Mouse (Mus musculus): Measurements from ENCODE around the gene Pxylp1.

DNA sequence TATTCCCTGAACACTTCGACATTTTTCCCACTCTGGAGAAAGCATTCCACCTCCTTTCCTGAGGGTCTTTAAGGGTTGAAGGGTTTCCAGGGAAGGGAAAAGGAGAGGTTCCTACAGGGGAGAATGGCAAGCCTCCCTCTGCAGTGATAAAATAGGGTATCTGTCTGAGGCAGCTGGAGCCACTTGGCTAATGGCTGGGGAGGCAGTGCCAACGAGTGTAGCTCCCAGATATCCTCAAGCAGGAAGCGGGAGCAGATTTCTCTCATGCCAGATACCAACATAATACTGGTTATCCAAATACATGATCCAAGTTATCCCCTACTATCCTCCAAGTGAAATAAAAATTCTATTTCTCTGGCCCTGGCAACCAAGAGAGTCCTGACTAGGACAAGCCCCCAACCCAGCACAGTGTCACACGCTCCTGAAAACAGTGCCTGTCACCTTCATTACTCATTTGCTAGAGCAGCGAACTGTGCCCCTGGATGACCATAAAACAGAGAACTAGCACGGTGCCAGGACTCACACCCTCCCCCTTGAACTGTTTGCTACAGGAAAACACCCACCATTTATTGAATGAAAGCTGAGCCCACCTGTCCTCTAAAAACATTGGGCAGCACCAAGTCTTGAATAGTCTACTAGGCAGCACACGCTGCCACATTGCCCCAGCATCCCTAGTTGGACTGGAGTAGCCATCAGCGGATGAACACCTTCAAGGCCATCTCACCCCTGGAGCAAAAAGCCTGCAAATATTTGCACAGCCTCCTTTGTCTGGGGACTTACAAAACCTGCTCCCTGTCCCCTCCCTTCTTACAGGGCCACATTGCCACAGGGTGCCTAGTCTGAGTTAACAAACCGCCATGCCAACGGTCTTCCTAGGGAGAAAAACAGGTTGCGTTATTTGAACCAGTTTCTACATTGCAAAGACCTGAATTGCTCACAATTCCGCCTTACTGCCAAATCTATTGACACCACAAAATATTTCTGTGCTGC is 833 bp downstream of the Pxylp1 start:
- no peak for TF ChIP-seq CTCF (IDR thresholded peaks at IDR 0.05; ENCODE audit: control insufficient read depth, insufficient read depth, insufficient read length)
- TF ChIP-seq MYOD1 (IDR thresholded peaks at IDR 0.05; ENCODE audit: control insufficient read depth, insufficient read length, low read depth): no peak
- no peak for TF ChIP-seq MYOG (IDR thresholded peaks at IDR 0.05; ENCODE audit: control insufficient read depth, extremely low read depth, insufficient read length)
- TF ChIP-seq CEBPB (IDR thresholded peaks at IDR 0.05; ENCODE audit: low read depth): no peak
- no peak for TF ChIP-seq MAX (IDR thresholded peaks at IDR 0.05)
- TF ChIP-seq FOSL1 (IDR thresholded peaks at IDR 0.05; ENCODE audit: insufficient read depth, low read length, poor library complexity, severe bottlenecking): no peak

All from C2C12 (cell line).